Mouse (Mus musculus) mouse embryonic stem cell (cell line): ENCODE measurements around the gene Fgfr2.
"Not testable (repeated sequence)": the region's sequence is repeated elsewhere in the genome, so short reads cannot be mapped to it uniquely, and the experiment has no call there.

Experiments
- in situ Hi-C, 2 experiments: fragments of 300-500 bp; cut with MboI; formaldehyde crosslinking; loops; 1 replicate in 1 of 2; 3 replicates in 1 of 2; pipeline ENCODE4 v1.14.3; 2019 to 2020; ENCODE audit warnings: low sequenced_read_pairs in 2 of 2, low pct_unique_long_range_greater_than_20kb in 1 of 2, mixed read lengths in 1 of 2; ENCODE audit not compliant: unreplicated experiment in 1 of 2

Gene Fgfr2

GRCm38 (mm10) chr7:132664815-132665214 lies 458.3 kb downstream of the Fgfr2 start:
- in situ Hi-C loops, result no loop called here

GRCm38 (mm10) chr7:132662831-132663230 lies 460.3 kb downstream of the Fgfr2 start:
- in situ Hi-C loops, result not testable (repeated sequence)

GRCm38 (mm10) chr7:132659633-132660032 lies 463.5 kb downstream of the Fgfr2 start:
- in situ Hi-C loops, result loop anchor here in 1 of 2 experiments (10.0 kb wide), 1 partner anchor 225 kb away; no protein-coding TSS in a partner anchor

GRCm38 (mm10) chr7:132658688-132659087 lies 464.5 kb downstream of the Fgfr2 start:
- in situ Hi-C loops, result loop anchor here in 1 of 2 experiments (10.0 kb wide), 1 partner anchor 226 kb away; no protein-coding TSS in a partner anchor

- in situ Hi-C loops, result loop anchor here in 1 of 2 experiments (10.0 kb wide), 1 partner anchor 227 kb away; no protein-coding TSS in a partner anchor
These were observed 465.1 kb downstream of the Fgfr2 start for GRCm38 (mm10) chr7:132658058-132658450.

GRCm38 (mm10) chr7:132657371-132658057 lies 465.6 kb downstream of the Fgfr2 start:
- in situ Hi-C loops, result loop anchor here in 1 of 2 experiments (10.0 kb wide), 1 partner anchor 227 kb away; no protein-coding TSS in a partner anchor

- in situ Hi-C loops, result loop anchor here in 1 of 2 experiments (10.0 kb wide), 1 partner anchor 228 kb away; no protein-coding TSS in a partner anchor
These were observed 466.6 kb downstream of the Fgfr2 start for GRCm38 (mm10) chr7:132656548-132656947.

- in situ Hi-C loops, result loop anchor here in 1 of 2 experiments (10.0 kb wide), 1 partner anchor 229 kb away; no protein-coding TSS in a partner anchor
These were observed 467.1 kb downstream of the Fgfr2 start for GRCm38 (mm10) chr7:132656075-132656474.

- in situ Hi-C loops, result loop anchor here (5.0 to 10.0 kb wide), 2 partner anchors 230 to 243 kb away; no protein-coding TSS in a partner anchor
These were observed 468.7 kb downstream of the Fgfr2 start for GRCm38 (mm10) chr7:132654412-132654811.

GRCm38 (mm10) chr7:132646514-132646913 lies 476.6 kb downstream of the Fgfr2 start:
- in situ Hi-C loops, result no loop called here

- in situ Hi-C loops, result no loop called here
These were observed 478.4 kb downstream of the Fgfr2 start for GRCm38 (mm10) chr7:132644605-132645279.

GRCm38 (mm10) chr7:132641606-132642005 lies 481.5 kb downstream of the Fgfr2 start:
- in situ Hi-C loops, result no loop called here

GRCm38 (mm10) chr7:132640946-132641345 lies 482.2 kb downstream of the Fgfr2 start:
- in situ Hi-C loops, result no loop called here

- in situ Hi-C loops, result no loop called here
These were observed 484.6 kb downstream of the Fgfr2 start for GRCm38 (mm10) chr7:132638446-132639087.

GRCm38 (mm10) chr7:132637292-132637691 lies 485.9 kb downstream of the Fgfr2 start:
- in situ Hi-C loops, result no loop called here

- in situ Hi-C loops, result no loop called here
These were observed 491.8 kb downstream of the Fgfr2 start for GRCm38 (mm10) chr7:132631313-132631712.

GRCm38 (mm10) chr7:132627448-132627847 lies 495.7 kb downstream of the Fgfr2 start:
- in situ Hi-C loops, result no loop called here

GRCm38 (mm10) chr7:132626174-132626573 lies 497.0 kb downstream of the Fgfr2 start:
- in situ Hi-C loops, result no loop called here

GRCm38 (mm10) chr7:132624161-132624560 lies 499.0 kb downstream of the Fgfr2 start:
- in situ Hi-C loops, result no loop called here
